Mouse (Mus musculus) natural killer cell, adult 2 months (primary cell): ENCODE measurements around the gene Canx.
A peak's percentile ranks its signal among the peaks of the same experiment; 100 is the strongest.
"Not testable (repeated sequence)": the region's sequence is repeated elsewhere in the genome, so short reads cannot be mapped to it uniquely, and the experiment has no call there.

Experiments used
- DNase-seq, 2 experiments: peaks; one replicate each; pipeline ENCODE4 v3.0.0; 2022; ENCODE audit warnings: low spot score in 2 of 2

Gene Canx

DNA sequence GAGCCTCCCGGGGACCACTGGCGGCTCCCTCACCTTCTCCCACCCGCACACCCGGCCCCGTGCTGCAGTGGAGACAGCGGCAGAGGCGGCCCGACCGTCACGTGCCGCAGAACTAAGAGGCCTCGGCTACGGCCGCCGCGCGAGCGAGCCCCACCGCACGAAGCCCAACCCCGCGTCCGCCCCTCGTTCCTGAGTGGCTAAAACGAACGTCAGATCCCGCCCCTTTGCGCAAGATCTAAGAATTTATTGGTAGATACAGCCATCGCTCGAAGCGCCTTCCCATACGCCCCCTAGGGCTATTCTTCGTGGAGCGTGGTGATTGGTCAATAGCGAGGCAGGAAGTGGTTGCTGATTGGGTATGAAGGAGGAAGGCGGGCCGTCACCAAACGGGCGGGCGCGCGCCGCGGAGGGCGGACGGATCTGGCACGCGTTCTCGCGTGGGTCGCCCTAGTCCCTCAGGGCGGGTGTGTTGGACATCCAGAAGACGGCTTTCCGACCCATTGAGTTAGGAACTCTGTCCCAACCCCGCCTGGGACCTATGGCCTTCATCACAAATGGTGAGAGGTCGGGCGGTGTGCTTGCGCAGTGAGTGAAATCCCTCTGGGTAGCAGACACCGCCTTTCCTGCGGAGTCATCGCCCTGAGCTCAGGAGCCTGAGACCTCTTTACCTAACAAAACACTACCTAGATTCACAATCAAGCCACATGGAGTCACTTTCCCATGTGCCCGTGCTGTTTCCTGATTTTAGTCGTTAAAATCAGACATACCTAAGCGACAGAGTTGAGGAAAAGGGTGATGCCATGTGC, at the start of gene Canx:
Gene Canx (minus strand): TSS at position 178 of the 806 bp plus-strand sequence.
- DNase-seq, result peak; percentile 99

DNA sequence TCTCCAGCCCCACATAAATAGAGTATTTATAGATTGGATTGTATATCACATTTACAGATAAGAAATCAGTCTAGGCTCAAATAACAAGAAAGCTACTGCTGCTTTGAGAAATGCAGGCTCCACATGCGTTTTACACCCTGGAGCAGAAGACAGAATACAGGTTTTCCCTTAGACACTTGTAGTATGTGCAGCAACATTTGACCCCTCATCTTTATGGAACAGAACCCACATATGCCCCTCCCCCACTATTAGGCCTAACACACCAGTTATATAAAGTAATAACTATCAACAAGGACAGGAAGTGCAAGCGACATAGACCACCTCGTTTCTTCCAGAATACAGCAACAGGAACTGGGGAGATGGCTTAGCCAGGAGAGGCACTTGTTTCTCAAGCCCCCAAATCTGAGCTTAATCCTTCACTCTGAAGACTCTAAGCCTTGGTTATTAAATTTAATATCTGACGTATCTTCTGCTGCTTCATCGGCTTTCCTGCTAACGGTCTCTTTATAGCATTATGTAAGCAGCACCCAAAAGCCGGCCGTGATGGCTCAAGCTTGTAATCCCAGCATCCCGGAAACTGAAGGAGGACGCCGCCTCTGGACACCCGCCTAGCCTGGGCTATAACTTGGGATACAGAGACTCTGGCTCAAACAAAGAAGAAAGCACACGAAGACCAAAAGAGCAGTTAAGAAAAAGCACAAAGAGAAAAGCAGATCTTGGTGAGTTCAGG, 49.0 kb upstream of the Canx start:
- DNase-seq, result no peak

DNA sequence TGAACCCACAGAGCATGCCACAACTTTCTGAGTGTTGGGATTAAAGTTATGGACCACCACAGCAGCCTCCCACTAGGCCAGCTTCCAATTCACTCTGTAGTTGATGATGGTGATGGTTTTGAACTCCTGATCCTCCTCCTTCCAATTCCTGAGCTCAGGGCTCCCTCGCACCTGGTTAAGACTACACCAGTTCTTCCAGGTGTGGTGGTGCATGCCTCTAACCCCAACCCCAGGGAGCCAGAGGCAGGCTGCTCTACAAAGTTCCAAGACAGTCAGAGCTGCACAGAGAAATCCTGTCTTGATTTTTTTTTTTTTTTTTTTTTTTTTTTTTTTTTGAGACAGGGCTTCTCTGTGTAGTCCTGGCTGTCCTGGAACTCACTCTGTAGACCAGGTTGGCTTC, 48.1 kb upstream of the Canx start:
- DNase-seq, result no peak

DNA sequence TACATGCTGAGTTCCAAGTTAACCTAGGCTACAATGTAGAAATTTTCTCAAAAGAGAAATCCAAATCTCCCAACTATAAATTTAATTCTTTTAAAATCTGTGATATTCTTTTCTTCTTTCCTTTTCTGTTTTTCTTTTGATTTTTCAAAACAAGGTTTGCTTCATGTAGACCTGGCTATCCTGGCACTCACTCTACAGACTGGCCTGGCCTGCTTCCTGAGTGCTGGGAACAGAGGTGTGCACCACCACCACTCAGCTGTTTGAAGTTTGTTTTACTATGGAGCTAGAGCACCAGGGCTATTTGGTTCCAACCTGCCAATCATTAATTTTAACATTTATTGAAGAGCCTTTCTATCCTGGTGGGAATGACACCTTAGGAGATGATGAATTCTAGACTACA, 47.6 kb upstream of the Canx start:
- DNase-seq, result no peak

DNA sequence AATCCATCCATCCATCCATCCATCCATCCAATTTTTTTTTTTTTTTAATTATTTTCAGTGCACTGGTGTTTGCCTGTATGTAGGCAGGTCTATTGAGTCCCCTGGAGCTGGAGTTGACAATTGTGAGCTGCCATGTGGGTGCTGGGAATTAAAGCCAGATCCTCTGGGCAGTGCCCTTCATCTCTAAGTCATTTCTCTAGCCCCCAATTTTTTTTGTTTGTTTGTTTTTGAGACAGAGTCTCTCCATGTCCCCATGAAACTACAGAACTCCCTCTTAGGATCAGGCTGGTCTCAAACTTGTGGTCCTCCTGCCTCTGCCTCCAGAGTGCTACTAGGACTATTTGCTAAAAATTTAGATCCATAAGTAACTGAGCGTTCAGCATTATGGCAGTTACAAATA, 46.4 kb upstream of the Canx start:
- no peak for DNase-seq

DNA sequence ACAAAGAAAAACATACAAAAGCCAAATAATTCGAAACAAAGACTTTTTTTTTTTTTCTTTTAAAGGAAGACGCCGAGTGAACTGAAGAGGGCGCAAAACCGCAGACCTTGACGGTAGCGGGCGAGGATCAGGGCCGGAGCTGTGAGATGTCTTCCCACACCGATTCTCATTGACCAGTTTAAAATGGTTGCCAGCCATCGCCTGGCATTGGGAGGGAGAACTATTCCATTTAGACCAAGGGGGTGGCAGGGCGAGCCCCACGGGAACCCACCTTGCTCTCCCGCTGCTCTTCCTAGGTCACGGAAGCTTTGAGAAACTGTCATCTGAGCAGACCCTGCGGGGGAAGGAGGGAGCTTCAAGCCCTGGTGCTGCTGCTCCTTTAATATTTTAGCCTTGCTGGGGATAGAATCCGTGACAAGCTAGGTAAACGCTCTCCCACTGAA, 45.9 kb upstream of the Canx start:
- peak; percentile 59 to 66 for DNase-seq

DNA sequence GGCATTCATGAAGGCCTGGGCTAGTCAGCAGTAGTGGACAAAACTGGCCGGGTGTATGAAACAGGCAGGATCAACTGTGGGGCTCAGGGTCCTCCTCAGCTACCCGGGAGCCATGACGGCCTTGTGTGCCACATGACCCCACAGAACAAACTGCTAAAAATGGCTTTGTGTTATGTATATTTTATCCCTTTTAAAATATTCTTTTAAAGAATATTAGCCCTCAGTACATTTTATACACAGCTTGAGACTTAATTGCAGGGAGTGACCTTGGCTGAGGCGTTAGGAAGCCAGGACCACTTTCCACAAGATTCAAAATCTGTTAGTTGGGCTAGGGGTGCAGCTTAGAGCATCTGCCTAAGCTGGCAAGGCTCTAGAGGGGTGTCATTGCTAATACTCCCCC, 45.5 kb upstream of the Canx start:
- DNase-seq, result no peak

DNA sequence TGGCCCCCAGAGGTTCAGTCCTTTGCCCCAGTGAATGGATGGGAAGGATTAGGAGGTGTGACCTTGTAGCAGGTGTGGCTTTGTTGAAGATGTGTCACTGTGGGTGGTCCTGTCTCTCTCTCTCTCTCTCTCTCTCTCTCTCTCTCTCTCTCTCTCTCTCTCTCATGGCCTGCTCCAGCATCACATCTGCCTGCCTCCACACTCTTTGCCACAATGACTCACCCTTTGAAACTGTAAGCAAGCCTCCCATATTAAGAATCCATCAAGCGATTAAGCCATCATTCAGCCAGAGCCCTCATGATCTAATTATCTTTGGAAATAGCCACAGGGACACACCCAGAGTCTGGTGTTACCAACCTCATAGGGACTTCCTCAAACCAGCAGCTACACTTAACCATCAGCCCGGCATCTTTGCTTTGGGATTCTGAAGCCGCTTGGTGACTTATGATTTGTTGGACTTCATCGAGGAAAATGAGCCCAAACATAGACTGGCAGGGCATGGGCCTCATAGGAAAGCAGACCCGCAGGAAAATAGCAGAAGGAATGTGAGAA, 44.0 kb upstream of the Canx start:
- no peak for DNase-seq

DNA sequence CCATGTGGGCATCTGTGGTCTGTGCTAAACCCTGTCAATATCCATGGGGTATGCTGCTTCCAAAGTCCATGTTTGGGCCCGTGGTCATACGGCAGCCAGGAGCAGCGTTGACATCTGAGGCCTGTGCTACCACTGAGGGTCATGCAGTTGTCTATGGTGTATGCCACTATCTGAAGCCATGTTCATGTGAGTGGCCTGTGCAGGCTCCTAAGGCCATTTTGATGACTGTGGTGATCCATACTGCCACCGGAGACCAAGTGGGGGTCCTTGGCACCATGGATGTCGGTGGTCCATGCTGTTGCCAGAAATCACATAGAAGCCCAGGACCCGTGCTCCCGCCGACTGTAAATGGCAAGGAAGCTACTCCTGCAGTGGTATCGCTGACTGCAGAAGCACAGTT, 42.1 kb upstream of the Canx start:
- no peak for DNase-seq

DNA sequence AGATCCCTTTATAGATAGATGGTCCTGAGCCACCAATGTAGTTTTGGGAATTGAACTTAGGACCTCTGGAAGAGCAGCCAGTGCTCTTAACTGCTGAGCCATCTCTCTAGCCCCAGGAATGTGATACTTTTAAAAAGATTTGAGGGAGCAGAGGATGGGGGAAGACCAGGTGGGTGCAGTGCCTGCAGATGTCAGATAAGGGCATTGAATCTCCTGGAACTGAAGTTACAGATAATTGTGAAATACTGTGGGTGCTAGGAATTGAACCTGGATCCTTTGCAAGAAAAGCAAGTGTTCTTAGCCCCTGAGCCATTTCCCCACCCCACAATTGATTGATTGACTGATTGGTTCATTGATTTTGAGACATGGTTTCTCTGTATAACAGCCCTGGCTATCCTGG, 39.8 kb upstream of the Canx start:
- DNase-seq, result no peak

DNA sequence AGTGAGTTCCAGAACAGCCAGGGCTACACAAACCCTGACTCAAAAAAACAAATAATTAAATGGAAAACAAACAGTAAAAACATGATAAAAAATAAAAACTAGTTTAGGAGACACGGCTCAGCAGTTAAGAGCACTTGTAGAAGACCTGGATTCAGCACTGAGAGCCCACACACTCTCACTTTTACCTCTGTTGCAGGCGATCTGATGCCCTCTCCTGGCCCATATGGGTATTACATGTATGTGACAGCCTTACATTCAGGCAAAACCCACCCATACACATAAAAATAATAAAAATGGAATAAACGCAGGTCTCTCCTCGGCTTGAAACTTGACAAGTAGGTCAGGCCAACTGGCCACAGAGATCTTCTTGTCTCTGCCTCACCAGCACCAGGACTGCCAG, 39.1 kb upstream of the Canx start:
- DNase-seq, result peak; percentile 67 to 80

DNA sequence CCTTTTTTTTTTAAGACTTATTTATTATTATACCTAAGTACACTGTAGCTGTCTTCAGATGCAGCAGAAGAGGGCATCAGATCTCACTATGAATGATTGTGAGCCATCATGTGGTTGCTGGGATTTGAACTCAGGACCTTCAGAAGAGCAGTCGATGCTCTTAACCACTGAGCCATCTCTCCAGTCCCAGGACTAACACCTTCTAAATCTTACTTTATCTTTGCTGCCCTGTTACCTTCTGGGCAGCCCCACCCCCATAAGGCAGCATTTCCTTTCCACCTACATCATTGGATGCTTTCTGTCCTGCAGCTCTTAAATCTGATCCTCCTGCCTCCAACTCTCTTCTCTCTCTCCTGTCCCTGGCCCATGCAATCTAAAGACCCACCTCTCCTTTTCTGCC, 35.8 kb upstream of the Canx start:
- not testable (repeated sequence) for DNase-seq

DNA sequence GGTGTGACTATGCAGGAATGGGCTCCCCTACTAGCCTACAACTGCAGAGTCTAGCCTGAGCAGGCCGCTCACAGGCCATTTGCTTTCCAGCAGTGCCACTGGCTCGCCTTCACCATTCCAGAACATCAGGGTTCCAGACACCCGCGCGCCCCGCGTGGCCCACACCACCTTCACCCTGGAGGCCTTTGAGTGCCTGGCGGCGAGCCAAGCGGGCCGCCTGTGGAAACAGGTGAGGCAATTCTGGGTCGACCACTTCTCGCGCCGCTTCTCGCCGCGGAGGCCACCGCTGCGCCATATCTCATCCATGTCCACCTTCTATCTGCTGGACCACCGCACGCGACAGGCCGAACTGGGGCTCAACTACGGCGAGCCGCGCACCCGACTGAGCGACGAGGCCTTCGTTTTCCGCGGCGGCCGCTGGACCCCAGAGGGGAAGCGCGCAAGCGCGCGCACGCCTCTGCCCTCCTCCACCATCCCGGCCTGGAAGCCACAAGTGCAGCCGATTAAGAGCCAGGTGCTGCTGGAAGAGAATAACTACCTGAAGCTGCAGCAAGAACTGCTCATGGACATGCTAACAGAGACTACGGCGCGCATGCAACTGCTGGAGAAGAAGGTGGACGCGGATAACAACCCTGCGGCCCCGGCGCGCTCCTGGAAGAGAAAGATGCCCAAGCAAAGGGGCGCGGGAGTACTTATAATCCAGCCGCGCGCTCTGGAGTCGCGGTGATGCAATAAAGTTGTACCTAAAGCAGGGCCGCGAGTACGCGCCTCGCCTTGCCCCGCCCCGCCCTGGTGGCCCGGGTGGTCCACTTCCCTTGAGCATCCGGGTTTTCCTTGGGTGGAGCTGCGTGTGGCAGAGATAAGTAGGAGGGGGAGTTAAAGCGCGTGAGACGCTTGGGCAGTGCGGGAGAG, 33.7 kb upstream of the Canx start:
- no peak for DNase-seq

DNA sequence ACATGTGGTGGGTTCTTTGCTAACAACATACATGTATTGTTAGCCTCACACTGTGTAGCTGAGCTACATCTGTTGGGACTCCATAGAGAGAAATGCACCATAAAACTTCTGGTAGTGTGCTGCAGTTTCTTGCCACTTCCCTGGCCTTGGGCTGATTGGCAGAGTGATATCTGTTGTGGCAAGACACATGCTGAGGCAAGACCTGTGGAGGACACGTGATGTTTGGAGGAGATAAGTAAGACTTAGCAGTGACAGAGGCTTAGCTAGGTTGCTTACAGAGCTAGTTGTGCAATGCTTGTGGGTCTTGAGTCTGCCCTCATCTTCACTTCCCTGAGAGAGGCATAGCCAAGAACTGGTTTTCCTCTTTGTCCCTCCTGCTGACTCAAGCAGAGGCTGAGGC, 29.9 kb upstream of the Canx start:
- DNase-seq, result no peak

DNA sequence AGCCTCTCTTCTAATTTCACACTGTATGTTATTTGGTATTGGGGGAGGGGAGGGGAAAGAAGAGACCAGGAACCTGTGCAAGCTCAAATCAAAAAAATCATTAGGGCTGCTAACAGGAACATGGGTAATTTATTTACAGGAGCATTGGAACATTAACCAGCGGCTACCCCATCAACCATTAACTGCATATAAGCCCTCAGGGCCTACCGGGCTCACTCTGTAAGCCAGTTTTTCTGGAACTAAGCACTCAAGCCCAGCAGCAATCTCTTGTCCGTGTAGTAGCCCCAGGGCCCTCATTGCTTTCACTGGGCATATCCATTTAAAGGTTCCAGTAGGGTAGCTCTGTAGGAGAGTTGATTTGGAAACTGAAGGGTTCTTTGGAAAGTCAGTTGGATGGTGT, 29.4 kb upstream of the Canx start:
- no peak for DNase-seq

DNA sequence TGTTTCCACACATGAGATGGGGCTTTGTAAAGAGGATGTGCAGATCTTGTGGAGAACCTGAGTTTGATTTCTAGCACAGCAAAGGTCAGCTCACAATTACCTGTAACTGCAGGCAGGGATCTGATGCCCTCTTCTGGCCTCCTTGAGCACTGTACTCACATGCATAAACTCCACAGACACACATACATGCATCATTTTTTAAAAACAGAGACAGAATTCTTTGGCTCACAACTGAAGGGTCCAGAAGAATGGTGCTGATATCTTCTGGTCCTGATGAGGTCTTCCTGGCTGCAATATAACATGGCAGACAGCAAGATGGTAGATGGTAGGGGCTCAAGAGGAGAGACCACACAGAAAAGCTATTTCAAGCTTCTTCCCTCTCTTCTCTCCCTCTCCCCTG, 28.7 kb upstream of the Canx start, which contains the start of gene Cby3:
Gene Cby3 (plus strand): TSS at position 301 of the 400 bp plus-strand sequence.
- no peak for DNase-seq

DNA sequence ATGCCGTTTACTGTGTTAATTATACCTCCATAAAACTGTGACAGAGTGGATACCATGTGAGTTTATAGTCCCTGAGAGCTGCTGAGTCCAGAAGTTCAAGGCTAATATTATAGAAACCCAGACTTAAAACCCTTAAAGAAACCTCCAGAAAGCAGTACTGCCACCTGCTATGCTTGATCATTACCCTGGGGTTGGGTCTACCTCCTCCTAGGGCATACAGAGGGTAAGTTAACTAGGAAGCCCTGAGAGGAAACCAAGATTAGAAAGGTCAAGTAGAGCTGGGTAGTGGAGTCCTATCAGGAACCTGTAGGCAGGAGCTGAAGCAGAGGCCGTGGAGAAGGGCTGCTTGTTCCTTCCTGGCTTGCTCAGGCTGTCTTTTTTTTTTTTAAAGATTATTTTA, 26.7 kb upstream of the Canx start:
- DNase-seq, result no peak

DNA sequence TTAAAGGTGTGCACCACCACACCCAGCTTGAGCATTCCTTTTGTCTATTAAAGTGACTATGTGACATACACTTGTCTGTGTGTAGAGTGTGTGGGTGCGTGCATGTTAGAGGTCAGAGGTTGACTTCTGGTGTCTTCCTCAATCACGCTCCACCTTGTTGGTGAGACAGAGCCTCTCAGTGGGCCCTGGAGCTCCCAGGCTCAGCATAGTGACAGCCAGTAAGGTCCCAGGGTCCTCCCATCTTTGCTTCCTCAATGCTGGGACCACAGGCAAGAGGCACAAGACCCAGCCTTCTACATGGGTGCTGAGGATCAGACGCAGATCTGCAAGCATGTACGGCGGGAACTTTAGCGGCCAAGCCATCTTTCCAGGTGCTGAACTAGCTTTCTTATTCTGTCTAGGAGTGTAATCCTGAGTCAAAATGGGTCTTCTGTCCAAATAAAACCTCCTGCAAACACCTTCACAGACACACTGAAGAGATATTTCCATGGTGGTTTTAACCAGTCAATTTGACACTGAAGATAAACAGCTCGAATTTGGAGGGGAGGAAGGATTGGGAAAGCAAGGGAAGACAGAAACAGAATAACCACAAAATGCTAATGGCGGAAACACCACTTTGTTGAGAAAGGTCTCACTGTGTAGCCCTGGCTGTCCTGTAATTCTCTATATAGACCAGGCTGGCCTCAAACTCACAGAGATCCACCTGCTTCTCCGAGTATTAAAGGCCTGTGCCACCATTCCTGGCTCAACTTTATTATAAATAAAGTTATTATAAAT, 21.0 kb upstream of the Canx start:
- DNase-seq, result no peak

DNA sequence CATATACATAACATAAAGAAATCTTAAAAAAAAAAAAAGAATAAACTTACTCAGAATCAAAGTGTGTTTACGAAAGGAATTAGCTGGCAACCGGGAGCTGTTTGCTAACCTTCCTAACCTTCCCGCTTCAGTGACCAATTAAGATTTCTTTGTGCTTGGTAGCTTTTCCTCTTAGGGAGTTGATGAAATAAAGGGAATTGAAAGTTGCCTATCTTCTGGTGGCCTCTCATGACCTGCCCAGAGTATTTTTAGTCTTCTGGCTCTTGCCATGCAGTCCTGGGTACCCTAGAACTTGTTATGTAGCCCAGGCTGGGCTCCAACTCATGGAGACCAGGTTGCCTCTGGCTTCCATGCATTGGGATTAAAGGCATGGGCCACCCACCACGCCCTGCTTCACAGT, 20.0 kb upstream of the Canx start:
- DNase-seq, result no peak

DNA sequence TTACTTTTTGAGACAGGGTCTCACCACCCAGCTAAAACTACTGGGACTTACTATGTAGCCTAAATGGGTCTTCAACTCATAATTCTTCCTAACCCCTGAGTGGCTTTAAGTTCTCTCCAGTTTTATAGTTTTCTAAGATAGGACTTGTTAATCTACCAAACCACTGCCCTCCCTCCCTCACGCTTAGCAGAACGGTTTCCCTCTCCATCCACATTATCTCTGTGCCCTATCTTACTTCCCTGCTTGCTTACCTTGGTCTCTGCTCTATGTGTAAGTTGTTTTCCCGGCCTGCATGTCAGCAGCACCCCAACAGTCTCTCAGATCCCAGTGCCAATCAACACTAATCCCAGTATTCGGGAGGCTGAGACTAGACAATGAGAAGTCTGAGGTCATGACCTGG, 11.4 kb upstream of the Canx start:
- DNase-seq, result no peak

DNA sequence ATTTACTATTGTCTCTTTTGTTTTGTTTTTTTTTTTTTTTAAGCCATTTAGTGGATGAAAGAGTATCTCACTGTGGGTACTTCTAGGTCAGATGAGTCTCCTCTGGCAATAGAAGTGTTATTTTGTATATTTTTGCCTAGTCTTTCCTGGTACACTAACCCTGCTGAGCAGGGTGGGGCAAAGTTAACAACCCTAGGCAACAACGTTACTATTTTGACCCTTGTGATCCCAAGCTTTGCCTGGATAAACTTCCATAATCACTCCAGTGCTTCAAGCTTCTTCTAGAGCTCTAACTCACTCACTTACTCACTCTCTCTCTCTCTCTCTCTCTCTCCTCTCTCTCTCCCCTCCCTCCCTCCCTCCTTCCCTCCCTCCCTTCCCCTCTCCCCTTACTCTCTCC, 10.7 kb upstream of the Canx start:
- no peak for DNase-seq
